Mouse (Mus musculus) thymus, adult 2 months (tissue): ENCODE results near the gene Rraga. TPM values are rescaled to one million over a fixed set of nuclear protein-coding genes. Genes with fewer than 3 reads are reported as not detected.

Source experiments
- DNase-seq: peaks from one replicate; pipeline ENCODE4 v3.0.0; 2021
- H3K27ac ChIP-seq: fragments of 200-500 bp; 2 replicates; pipeline ENCODE4 v1.5.1; 2012; ENCODE audit warnings: low read length, control low read depth; ENCODE audit not compliant: control insufficient read depth, insufficient read depth
- H3K27me3 ChIP-seq: fragments of 200-500 bp; 2 replicates; pipeline ENCODE4 v1.6.1; 2012; ENCODE audit warnings: mild to moderate bottlenecking, low read length, moderate library complexity, mixed read lengths; ENCODE audit not compliant: control insufficient read depth, insufficient read depth
- H3K36me3 ChIP-seq: fragments of 200-500 bp; 2 replicates; pipeline ENCODE4 v1.6.1; 2012; ENCODE audit warnings: mild to moderate bottlenecking, low read length, moderate library complexity; ENCODE audit not compliant: control insufficient read depth, insufficient read depth
- H3K4me1 ChIP-seq: fragments of 200-500 bp; replicated peaks from 2 replicates; pipeline ENCODE4 v1.6.1; 2012; ENCODE audit warnings: low read length; ENCODE audit not compliant: control insufficient read depth, insufficient read depth
- H3K4me3 ChIP-seq: fragments of 200-500 bp; 2 replicates; pipeline ENCODE4 v1.5.1; 2012; ENCODE audit warnings: mild to moderate bottlenecking, low read length, control low read depth, moderate library complexity; ENCODE audit not compliant: control insufficient read depth, insufficient read depth
- CTCF ChIP-seq: fragments of 200-500 bp; IDR thresholded peaks from 2 replicates; pipeline ENCODE4 v1.5.1; 2012; ENCODE audit warnings: mild to moderate bottlenecking, control low read depth, low read length, moderate library complexity, borderline replicate concordance; ENCODE audit not compliant: control insufficient read depth, poor library complexity, insufficient read depth; ENCODE audit errors: extremely low read depth
- POLR2A ChIP-seq: fragments of 200-500 bp; IDR thresholded peaks from 2 replicates; pipeline ENCODE4 v1.6.1; 2012; ENCODE audit warnings: mild to moderate bottlenecking, low read length, control low read depth, moderate library complexity; ENCODE audit not compliant: control insufficient read depth, poor library complexity, insufficient read depth; ENCODE audit errors: extremely low read depth
- WGBS: fragments of 180-500 bp; shearing (Covaris S2); methylation state at CpG from one replicate; pipeline ENCODE4 v1.1.7; 2018; 5-methylcytosine and 5-hydroxymethylcytosine counted together
- polyA plus RNA-seq: library from polyadenylated mRNA; depleted of rRNA; stranded (reverse); fragments of >200 nt; gene quantifications from 2 replicates; pipeline ENCODE4 v1.2.3, GENCODE M21; 2012

Rraga gene
- polyA plus RNA-seq, 1 experiment, result 32.6 TPM

DNA sequence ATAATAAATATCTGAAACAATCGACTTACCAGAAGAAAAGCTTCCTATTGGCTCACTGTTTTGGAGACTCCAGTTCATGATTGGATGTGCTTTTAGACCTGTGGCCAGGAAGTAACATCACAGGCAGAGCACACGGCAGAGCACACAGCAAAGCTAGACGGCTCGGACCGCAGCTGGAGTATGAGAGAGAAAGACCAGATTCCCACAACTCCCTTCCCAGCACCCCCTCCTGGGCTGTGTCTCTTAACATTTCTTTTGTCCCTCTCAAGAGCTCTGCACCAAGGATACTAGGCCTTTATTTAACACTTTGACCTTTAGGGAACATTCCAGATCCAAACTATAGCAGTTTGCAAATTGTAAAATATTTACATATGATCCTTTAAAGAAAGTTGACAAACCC, 36.5 kb upstream of the Rraga start:
- whole genome bisulfite sequencing, result 94% methylated on average over 5 of the region's 5 CpGs
- Histone ChIP-seq H3K36me3 (no peaks in the 10 kb centered on the region), H3K4me3 (no peak overlapping the region), H3K27ac (no peak overlapping the region), H3K4me1 (no peaks in the 10 kb centered on the region), H3K27me3 (no peaks in the 10 kb centered on the region)
- DNase-seq, result no peak
- no peak for TF ChIP-seq POLR2A
- TF ChIP-seq CTCF, result no peak

GRCm38 (mm10) chr4:86541573-86541972, 33.9 kb upstream of the Rraga start:
- Histone ChIP-seq H3K27ac (no peak overlapping the region), H3K4me1 (no peaks in the 10 kb centered on the region), H3K4me3 (no peak overlapping the region), H3K36me3 (no peaks in the 10 kb centered on the region), H3K27me3 (no peaks in the 10 kb centered on the region)
- no peak for TF ChIP-seq POLR2A
- TF ChIP-seq CTCF, result no peak
- 71% methylated on average over 1 of the region's 1 CpGs for WGBS
- DNase-seq, result no peak

GRCm38 (mm10) chr4:86543999-86544398, 31.5 kb upstream of the Rraga start:
- TF ChIP-seq POLR2A (no peak), CTCF (no peak)
- Histone ChIP-seq H3K36me3 (no peaks in the 10 kb centered on the region), H3K4me1 (no peaks in the 10 kb centered on the region), H3K4me3 (no peak overlapping the region), H3K27me3 (no peaks in the 10 kb centered on the region), H3K27ac (no peak overlapping the region)
- DNase-seq, result no peak
- 93% methylated on average over 3 of the region's 3 CpGs for WGBS

DNA sequence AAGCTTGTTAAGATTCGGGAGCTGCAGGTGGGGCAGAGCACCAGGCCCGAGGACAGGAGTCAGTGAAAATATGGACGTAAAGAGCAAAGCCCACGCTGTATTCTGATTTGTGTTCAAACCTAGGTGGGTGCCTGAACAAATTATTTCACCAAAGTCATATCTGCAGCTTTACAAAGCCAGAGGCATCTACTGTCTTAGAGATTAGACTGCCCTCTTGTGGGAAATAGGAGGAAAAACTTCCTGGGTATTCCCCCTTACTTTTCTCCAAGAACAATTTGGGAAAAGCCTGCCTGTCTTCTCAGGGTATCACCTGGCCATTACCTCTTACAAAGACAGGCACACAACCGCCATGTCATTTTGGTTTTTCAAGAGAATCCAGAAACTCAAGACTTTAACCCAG, 29.9 kb upstream of the Rraga start:
- 76% methylated on average over 5 of the region's 5 CpGs for WGBS
- no peak for DNase-seq
- Histone ChIP-seq H3K36me3 (no peaks in the 10 kb centered on the region), H3K27ac (no peak overlapping the region), H3K4me1 (no peaks in the 10 kb centered on the region), H3K27me3 (no peaks in the 10 kb centered on the region), H3K4me3 (no peak overlapping the region)
- TF ChIP-seq POLR2A (no peak), CTCF (no peak)

DNA sequence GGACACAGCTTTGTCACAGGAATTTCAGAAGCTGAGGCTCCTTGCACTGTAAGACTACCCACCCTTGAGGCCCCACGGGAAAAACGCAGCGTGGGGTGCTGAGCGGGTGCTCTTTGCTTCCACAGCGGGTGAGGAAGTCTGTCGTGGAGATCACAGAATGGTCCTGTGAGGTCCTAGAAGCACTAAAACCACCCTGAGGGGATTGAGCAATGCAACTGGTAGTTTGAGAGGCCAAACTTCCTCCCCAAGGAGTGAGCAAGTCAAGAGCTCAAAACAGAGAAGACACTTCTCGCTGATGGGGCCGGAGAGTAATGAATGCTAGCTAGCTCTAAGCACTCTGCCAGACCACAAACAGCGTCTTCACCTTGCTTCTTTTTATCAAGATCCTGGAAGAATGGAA, 27.1 kb upstream of the Rraga start:
- no peaks in the 10 kb centered on the region for H3K27me3 ChIP-seq
- no peaks in the 10 kb centered on the region for H3K36me3 ChIP-seq
- no peak overlapping the region for H3K27ac ChIP-seq
- H3K4me1 ChIP-seq, result no peaks in the 10 kb centered on the region
- DNase-seq, result no peak
- TF ChIP-seq CTCF (no peak), POLR2A (no peak)
- H3K4me3 ChIP-seq, result no peak overlapping the region
- 49% methylated on average over 9 of the region's 9 CpGs for WGBS

- WGBS, result 29% methylated on average over 6 of the region's 6 CpGs
- TF ChIP-seq POLR2A (no peak), CTCF (no peak)
- Histone ChIP-seq H3K27me3 (no peaks in the 10 kb centered on the region), H3K36me3 (no peaks in the 10 kb centered on the region), H3K4me3 (no peak overlapping the region), H3K27ac (no peak overlapping the region), H3K4me1 (no peaks in the 10 kb centered on the region)
- DNase-seq, result no peak
Measured at GRCm38 (mm10) chr4:86555035-86555707, 20.3 kb upstream of the Rraga start.

DNA sequence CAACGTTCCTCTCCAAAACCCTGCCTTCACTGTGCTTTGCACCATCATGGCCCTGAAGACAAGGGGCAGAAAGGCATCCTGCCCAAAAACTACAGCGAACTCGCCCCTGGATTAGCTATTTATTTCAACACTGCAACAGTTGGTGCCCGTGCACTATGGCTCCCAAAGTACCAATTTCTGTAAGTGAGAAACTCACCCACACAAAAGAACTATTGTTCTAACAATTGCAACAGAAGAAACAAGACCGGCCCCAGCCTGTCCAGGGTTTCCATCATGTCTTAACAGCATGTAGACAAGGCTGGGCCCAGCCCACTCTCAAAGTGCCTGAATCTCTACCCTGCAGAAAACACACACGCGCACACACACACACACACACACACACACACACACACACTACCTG, 18.1 kb upstream of the Rraga start:
- H3K27ac ChIP-seq, result no peak overlapping the region
- WGBS, result 85% methylated on average over 7 of the region's 7 CpGs
- no peaks in the 10 kb centered on the region for H3K4me1 ChIP-seq
- no peak for DNase-seq
- no peaks in the 10 kb centered on the region for H3K27me3 ChIP-seq
- TF ChIP-seq CTCF (no peak), POLR2A (no peak)
- H3K4me3 ChIP-seq, result no peak overlapping the region
- no peaks in the 10 kb centered on the region for H3K36me3 ChIP-seq
